Mouse (Mus musculus) midbrain, embryonic 10.5 days (tissue): ENCODE data around the gene Prkar1a. TPM values are rescaled to one million over a fixed set of nuclear protein-coding genes. Genes with fewer than 3 reads are reported as not detected.

Experiments used
- DNase-seq: peaks from one replicate; pipeline ENCODE4 v3.0.0-alpha.2; 2017; ENCODE audit warnings: low spot score
- H3K27ac ChIP-seq: fragments of 300-500 bp; sonication (generic); replicated peaks from 2 replicates; pipeline ENCODE4 v1.5.1; 2016; ENCODE audit warnings: mild to moderate bottlenecking
- H3K27me3 ChIP-seq: fragments of 300-500 bp; sonication (generic); 2 replicates; pipeline ENCODE4 v1.6.1; 2016; ENCODE audit warnings: low read depth, mild to moderate bottlenecking; ENCODE audit not compliant: poor library complexity, severe bottlenecking
- H3K36me3 ChIP-seq: fragments of 300-500 bp; sonication (generic); 2 replicates; pipeline ENCODE4 v1.6.1; 2016; ENCODE audit warnings: mild to moderate bottlenecking, moderate library complexity
- H3K4me1 ChIP-seq: fragments of 300-500 bp; sonication (generic); 2 replicates; pipeline ENCODE4 v1.6.1; 2016
- H3K4me3 ChIP-seq: fragments of 300-500 bp; sonication (generic); 2 replicates; pipeline ENCODE4 v1.5.1; 2016; ENCODE audit warnings: mild to moderate bottlenecking, moderate library complexity
- H3K9me3 ChIP-seq: fragments of 300-500 bp; sonication (generic); replicated peaks from 2 replicates; pipeline ENCODE4 v1.6.1; 2016; ENCODE audit warnings: mild to moderate bottlenecking
- WGBS: fragments of 180-500 bp; shearing (Covaris S2); methylation state at CpG from one replicate; pipeline ENCODE4 v1.1.7; 2016; 5-methylcytosine and 5-hydroxymethylcytosine counted together
- polyA plus RNA-seq: library from polyadenylated mRNA; unstranded; fragments of >200 nt; fragmentation: Nextera tagmentation; extraction: Ambion mirVana; gene quantifications from 2 replicates; pipeline ENCODE4 v1.2.1, GENCODE M21; 2016

Gene Prkar1a
- polyA plus RNA-seq, 1 experiment from 2014 or later: 309 TPM

DNA sequence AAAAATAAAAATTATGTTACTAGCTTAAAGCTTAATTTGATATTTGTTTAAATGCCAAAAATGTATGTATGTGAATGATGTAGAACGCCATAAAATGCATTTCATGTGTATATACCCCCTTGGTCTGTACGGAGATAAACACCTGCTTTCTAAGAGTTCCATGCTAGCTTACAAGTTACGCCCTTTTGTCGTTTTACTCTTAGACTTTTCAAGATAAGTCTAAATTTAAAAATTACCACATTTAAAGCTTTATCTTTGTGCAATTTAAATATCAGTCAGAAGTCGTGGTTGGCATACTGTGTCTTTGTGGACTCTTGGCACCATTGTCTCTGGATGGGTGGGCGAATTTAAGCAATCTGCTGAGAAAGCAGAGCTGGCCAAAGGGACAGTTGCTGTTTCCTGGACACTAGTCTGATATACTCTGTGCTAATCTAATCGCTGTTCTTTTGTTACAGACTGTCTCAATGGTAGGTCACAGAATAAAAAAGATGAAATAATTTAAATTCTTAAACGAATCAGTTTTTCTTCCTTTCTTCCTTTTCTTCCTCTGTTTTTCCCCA lies 20.0 kb downstream of the Prkar1a start:
- no peak for DNase-seq
- WGBS: 93% methylated on average over 8 of the region's 8 CpGs
- no peak overlapping the region for H3K27ac ChIP-seq
- H3K27me3 ChIP-seq: peaks cover 14% of the 10 kb centered on the region
- H3K9me3 ChIP-seq: no peaks in the 10 kb centered on the region
- no peaks in the 10 kb centered on the region for H3K4me1 ChIP-seq
- no peak overlapping the region for H3K4me3 ChIP-seq
- peaks cover 66% of the 10 kb centered on the region for H3K36me3 ChIP-seq

DNA sequence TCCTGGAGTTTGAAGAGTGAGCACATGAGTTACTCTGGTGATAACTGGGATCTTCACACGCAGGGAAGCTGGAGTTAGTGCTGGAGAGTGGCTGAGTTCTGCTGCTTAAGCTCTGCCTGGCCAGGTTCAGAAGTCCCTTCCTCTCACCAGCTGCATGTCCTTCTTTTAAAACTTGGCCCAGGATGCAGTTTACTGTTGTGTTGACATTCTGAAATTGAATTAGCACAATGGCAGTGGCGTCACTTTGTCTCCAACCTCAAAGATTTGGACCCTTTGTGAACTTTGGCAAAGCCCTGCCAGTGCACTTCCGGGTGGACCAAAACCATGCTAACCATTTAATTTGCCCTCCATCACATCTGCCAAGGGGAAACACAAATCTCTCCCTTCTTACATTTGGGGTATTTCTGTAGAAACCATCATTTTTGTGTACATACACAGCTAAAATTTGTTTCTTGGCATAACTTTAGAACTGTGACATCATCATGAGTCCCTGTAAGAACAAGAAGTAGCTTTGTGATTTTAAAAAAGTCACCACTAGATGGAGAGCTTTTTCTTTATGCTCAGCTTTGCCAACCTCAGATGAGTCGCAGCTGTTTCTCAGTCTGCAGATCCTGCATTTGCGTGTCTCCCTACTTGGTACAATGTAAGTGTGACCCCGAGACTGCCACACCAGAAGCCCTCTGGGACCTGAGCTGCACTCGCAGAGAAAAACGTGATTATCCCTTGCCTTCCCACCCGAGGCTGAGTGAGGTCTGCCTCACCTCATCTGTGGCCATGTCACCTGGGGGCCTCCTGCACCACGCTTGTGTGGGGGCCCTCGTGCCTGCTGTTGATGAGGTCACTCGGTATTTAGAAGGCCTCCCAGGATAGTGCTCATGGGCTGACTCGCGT lies 21.1 kb downstream of the Prkar1a start:
- Histone ChIP-seq H3K9me3 (no peaks in the 10 kb centered on the region), H3K27ac (no peak overlapping the region), H3K4me3 (no peak overlapping the region), H3K36me3 (peaks cover 55% of the 10 kb centered on the region), H3K27me3 (peaks cover 24% of the 10 kb centered on the region), H3K4me1 (no peaks in the 10 kb centered on the region)
- 75% methylated on average over 14 of the region's 14 CpGs for WGBS
- no peak for DNase-seq

DNA sequence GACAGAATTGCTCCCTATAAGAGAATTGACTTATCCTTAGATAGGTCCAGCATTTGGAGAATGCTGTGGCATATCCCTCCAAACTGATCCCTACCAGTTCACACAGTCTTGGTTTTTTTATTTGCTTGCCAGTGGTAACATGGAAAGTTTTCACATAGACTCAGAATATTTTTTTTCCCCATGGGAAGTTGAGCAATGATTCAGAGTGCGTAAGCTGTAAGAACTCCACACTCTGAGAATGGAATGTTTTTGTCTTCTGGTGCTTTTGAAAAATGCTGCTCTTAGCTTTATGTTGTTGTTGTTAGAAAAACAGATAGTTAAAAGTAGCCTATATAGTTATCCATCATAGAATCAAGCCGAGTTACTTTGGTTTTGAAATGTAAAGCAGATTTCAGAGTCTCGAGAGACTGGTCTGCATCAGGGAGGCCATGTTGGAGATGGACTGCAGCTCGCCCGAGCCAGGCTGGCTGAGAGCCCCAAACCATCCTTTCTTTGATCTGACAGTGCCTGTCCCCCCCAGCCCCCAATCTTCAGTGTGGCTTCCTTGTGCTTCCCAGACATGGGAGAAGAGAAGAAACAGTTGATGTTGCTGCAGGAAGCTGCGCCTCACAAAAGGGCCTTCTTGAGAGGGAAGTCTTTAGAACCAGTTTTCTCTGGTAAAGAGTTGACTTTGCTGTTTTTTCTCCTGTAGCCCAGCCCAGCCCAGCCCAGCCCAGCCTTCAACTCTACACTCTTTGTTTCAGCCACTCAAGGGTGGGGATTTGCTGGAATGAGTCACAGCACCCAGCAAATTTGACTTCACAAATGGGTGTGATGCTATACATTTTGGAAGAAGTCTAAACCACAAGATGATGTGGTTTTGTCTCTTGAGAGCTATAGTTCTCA lies 22.2 kb downstream of the Prkar1a start:
- H3K27me3 ChIP-seq: peaks cover 34% of the 10 kb centered on the region
- H3K4me3 ChIP-seq: no peak overlapping the region
- DNase-seq: no peak
- peaks cover 44% of the 10 kb centered on the region for H3K36me3 ChIP-seq
- no peak overlapping the region for H3K27ac ChIP-seq
- H3K9me3 ChIP-seq: no peaks in the 10 kb centered on the region
- 86% methylated on average over 6 of the region's 6 CpGs for WGBS
- H3K4me1 ChIP-seq: peaks cover 1% of the 10 kb centered on the region; the same call in 1 of the 2 replicates

DNA sequence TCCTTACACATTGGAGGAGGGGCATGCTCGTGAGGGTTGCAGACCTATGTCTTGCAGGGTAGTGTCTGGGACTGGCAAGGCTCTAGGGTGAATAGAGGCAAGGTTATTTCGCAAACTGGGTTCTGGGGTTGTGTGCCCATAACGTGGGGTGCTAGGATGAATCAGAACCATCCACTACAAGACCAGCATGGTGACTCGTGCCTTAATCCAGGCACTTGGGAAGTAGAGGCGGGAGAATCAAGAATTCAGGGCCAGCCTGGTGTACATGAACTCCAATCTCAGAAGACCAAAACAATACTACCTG lies 22.8 kb downstream of the Prkar1a start:
- DNase-seq: no peak
- Histone ChIP-seq H3K4me1 (peaks cover 7% of the 10 kb centered on the region), H3K36me3 (peaks cover 38% of the 10 kb centered on the region), H3K9me3 (no peaks in the 10 kb centered on the region), H3K27ac (no peak overlapping the region), H3K4me3 (no peak overlapping the region), H3K27me3 (peaks cover 34% of the 10 kb centered on the region)
- 90% methylated on average over 5 of the region's 5 CpGs for WGBS

GRCm38 (mm10) chr11:109672396-109672795 lies 23.2 kb downstream of the Prkar1a start:
- Histone ChIP-seq H3K36me3 (peaks cover 34% of the 10 kb centered on the region), H3K9me3 (no peaks in the 10 kb centered on the region), H3K27ac (no peak overlapping the region), H3K4me1 (peaks cover 9% of the 10 kb centered on the region), H3K27me3 (peaks cover 34% of the 10 kb centered on the region), H3K4me3 (no peak overlapping the region)
- WGBS: 88% methylated on average over 8 of the region's 8 CpGs
- DNase-seq: no peak

DNA sequence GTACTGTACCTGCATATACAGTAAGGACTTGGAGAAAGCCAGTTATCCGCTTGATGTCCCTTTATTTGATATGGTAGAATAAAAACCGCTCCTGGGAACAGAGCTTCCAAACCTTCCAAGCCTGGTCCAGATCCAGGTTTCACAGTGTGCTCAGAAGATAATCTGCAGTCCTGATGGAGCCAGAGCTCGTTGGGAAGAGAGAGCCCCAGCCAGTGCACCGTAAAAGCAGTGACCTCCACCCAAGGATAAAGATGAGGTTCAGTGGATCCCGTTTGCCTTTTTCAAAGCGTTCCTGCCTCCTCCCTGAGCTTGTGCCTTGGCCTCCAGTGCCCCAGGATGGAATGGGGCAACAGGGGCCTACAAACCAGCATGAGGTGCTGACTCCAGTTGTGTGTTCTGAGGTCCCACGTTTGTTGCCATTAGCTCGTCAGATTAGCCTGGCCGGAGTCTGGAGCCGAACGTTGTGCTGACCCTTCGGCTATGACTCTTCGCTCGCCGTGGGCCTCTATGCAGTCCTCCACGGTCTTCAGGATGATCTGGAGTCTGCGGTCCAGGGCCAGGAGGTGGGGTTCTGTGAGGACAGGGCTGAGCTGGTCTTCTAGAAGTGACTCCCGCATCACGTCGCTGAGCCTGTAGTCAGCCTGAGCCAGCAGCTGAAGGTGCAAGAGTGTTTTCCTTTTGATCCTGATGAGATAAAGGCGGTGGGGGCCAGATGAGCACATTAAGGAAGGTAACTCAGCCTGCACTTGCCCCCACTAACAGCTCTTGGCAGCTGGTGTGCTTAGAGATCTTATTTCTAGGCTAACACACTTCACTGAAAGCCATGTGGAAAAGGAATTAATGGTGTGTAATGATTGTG lies 23.9 kb downstream of the Prkar1a start:
- H3K9me3 ChIP-seq: no peaks in the 10 kb centered on the region
- peaks cover 9% of the 10 kb centered on the region for H3K4me1 ChIP-seq
- no peak overlapping the region for H3K4me3 ChIP-seq
- H3K27ac ChIP-seq: no peak overlapping the region
- peaks cover 27% of the 10 kb centered on the region for H3K36me3 ChIP-seq
- peaks cover 41% of the 10 kb centered on the region for H3K27me3 ChIP-seq
- 79% methylated on average over 21 of the region's 21 CpGs for WGBS
- DNase-seq: no peak

GRCm38 (mm10) chr11:109673741-109674140 lies 24.5 kb downstream of the Prkar1a start:
- Histone ChIP-seq H3K27me3 (peaks cover 48% of the 10 kb centered on the region), H3K36me3 (peaks cover 21% of the 10 kb centered on the region), H3K4me3 (no peak overlapping the region), H3K9me3 (no peaks in the 10 kb centered on the region), H3K4me1 (peaks cover 9% of the 10 kb centered on the region), H3K27ac (no peak overlapping the region)
- WGBS: 89% methylated on average over 7 of the region's 7 CpGs
- no peak for DNase-seq

- 78% methylated on average over 11 of the region's 11 CpGs for WGBS
- H3K9me3 ChIP-seq: no peaks in the 10 kb centered on the region
- H3K4me3 ChIP-seq: no peak overlapping the region
- peaks cover 13% of the 10 kb centered on the region for H3K36me3 ChIP-seq
- no peak for DNase-seq
- H3K27me3 ChIP-seq: peaks cover 54% of the 10 kb centered on the region
- H3K4me1 ChIP-seq: peaks cover 9% of the 10 kb centered on the region
- H3K27ac ChIP-seq: no peak overlapping the region
Measured at GRCm38 (mm10) chr11:109674542-109674941, 25.3 kb downstream of the Prkar1a start.

DNA sequence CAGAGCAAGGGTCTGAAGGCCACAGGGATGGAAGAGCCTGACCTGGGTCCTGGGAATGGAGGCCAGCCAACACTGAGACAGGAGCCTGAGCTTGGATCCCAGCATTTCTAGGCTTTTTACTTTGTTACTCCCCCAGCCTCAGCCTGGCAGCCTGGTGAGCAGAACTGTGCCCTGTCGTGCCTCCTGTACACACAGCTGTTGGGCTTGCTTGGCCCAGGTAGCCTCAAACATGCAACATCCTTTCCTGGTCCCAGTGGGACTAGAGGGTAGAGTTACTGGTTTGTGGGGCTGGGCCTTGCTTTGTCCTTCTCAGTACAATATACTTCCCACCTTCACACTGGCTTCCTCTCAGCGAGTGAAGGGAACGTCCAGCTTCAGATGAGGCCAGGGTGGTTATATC lies 26.0 kb downstream of the Prkar1a start:
- H3K27me3 ChIP-seq: peaks cover 54% of the 10 kb centered on the region
- 82% methylated on average over 3 of the region's 3 CpGs for WGBS
- H3K4me1 ChIP-seq: peaks cover 9% of the 10 kb centered on the region
- H3K4me3 ChIP-seq: no peak overlapping the region
- no peak overlapping the region for H3K27ac ChIP-seq
- peaks cover 6% of the 10 kb centered on the region for H3K36me3 ChIP-seq
- no peak for DNase-seq
- H3K9me3 ChIP-seq: no peaks in the 10 kb centered on the region

DNA sequence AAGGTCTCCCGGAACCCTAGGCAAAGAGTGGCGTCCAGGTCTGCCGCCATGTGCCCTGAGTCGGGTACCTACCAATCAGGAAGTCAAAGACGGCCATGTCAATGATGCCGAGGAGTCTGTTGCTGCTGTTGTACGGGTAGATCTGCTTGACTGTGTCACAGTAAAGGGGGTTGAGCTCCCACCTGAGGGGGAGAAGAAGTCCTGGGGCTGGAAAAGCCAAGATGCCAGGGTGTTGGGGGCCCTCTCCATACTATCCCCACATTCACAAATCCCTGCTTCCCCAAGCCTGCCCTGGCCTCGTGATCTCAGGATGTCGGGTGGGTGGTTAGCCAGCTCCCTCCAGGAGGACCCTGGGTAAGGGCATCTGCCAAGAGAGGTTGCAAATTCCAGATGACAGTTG lies 26.6 kb downstream of the Prkar1a start:
- Histone ChIP-seq H3K4me3 (no peak overlapping the region), H3K27me3 (peaks cover 54% of the 10 kb centered on the region), H3K27ac (no peak overlapping the region), H3K4me1 (peaks cover 9% of the 10 kb centered on the region), H3K9me3 (no peaks in the 10 kb centered on the region), H3K36me3 (peaks cover under 1% of the 10 kb centered on the region)
- WGBS: 91% methylated on average over 9 of the region's 9 CpGs
- no peak for DNase-seq

DNA sequence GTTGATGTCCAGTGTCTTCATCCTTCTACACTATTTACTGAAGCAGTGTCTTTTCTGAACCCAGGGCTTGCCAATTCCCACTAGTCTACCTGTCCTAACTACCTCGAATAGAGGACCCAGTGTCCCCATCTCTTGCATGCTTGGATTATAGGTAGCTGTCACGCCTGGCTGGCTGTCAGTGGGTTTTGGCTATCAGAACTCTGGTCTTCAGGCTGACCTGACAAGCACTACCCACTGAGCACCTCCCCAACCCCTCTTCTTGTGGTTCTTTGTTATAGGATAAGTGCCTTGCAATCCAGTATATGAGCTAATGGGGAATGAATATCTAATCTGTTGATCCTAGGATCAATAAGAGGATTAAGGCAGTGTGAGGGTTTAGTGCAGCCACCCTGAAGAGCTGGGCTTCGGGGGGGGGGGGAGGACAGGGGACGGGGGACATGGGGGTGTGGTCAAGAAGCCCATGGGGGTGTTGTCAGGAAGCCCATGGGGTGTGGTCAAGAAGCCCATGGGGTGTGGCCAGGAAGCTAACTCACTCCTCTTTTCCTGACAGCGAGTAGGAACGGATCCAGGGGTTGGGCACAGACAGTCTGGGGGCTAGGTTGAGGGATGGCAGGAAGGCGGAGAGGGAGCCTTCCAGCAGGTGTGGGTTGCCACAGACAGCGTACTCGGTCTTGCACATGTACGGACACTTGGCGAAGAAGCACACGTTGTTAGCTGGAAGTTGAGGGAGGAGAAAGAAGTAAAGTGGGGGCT lies 27.6 kb downstream of the Prkar1a start:
- peaks cover 9% of the 10 kb centered on the region for H3K4me1 ChIP-seq
- no peak overlapping the region for H3K27ac ChIP-seq
- H3K4me3 ChIP-seq: no peak overlapping the region
- whole genome bisulfite sequencing: 50% methylated on average over 12 of the region's 12 CpGs
- no peaks in the 10 kb centered on the region for H3K9me3 ChIP-seq
- H3K27me3 ChIP-seq: peaks cover 54% of the 10 kb centered on the region
- no peak for DNase-seq
- H3K36me3 ChIP-seq: no peaks in the 10 kb centered on the region
